Mouse (Mus musculus) 3T3-L1 (cell line): Measurements from ENCODE around the gene Podn.
"Not testable (repeated sequence)": the region's sequence is repeated elsewhere in the genome, so short reads cannot be mapped to it uniquely, and the experiment has no call there.

ENCODE experiments used
- DNase-seq: peaks from one replicate; pipeline ENCODE4 v3.0.0-alpha.2; 2015; ENCODE audit warnings: low read depth, low spot score

Gene Podn

GRCm38 (mm10) chr4:108096345-108096744, at the start of gene Podn:
Gene Podn, minus strand, starts transcription at chr4:108096445.
- no peak for DNase-seq

- not testable (repeated sequence) for DNase-seq
Measured at GRCm38 (mm10) chr4:108145554-108145953, 49.3 kb upstream of the Podn start.

GRCm38 (mm10) chr4:108144880-108145279, 48.6 kb upstream of the Podn start, which contains the start of gene Scp2:
Gene Scp2, minus strand, starts transcription at chr4:108144998.
- DNase-seq, result no peak

- no peak for DNase-seq
Measured at GRCm38 (mm10) chr4:108143778-108144177, 47.5 kb upstream of the Podn start.

GRCm38 (mm10) chr4:108143178-108143577, 46.9 kb upstream of the Podn start:
- peak; percentile 35 for DNase-seq

GRCm38 (mm10) chr4:108136938-108137337, 40.7 kb upstream of the Podn start:
- DNase-seq, result no peak

- no peak for DNase-seq
Measured at GRCm38 (mm10) chr4:108130452-108130851, 34.2 kb upstream of the Podn start.

GRCm38 (mm10) chr4:108128339-108128738, 32.1 kb upstream of the Podn start:
- DNase-seq, result no peak

GRCm38 (mm10) chr4:108127516-108127915, 31.3 kb upstream of the Podn start:
- no peak for DNase-seq

GRCm38 (mm10) chr4:108126260-108126659, 30.0 kb upstream of the Podn start:
- DNase-seq, result no peak

GRCm38 (mm10) chr4:108124104-108124503, 27.9 kb upstream of the Podn start:
- DNase-seq, result no peak

- peak; percentile 90 for DNase-seq
Measured at GRCm38 (mm10) chr4:108117924-108118876, 22.0 kb upstream of the Podn start.

- peak; percentile 26 for DNase-seq
Measured at GRCm38 (mm10) chr4:108117488-108117887, 21.2 kb upstream of the Podn start.

- DNase-seq, result no peak
Measured at GRCm38 (mm10) chr4:108116466-108116865, 20.2 kb upstream of the Podn start.

- DNase-seq, result peak; percentile 66
Measured at GRCm38 (mm10) chr4:108110706-108111105, 14.5 kb upstream of the Podn start.

GRCm38 (mm10) chr4:108109728-108110127, 13.5 kb upstream of the Podn start:
- DNase-seq, result no peak

- DNase-seq, result no peak
Measured at GRCm38 (mm10) chr4:108092741-108093397, 3.4 kb downstream of the Podn start.

GRCm38 (mm10) chr4:108083993-108084392, 12.3 kb downstream of the Podn start:
- DNase-seq, result no peak

- no peak for DNase-seq
Measured at GRCm38 (mm10) chr4:108083032-108083735, 13.1 kb downstream of the Podn start.

GRCm38 (mm10) chr4:108082401-108082806, 13.8 kb downstream of the Podn start:
- no peak for DNase-seq

- no peak for DNase-seq
Measured at GRCm38 (mm10) chr4:108080876-108081275, 15.4 kb downstream of the Podn start.

- DNase-seq, result peak; percentile 58
Measured at GRCm38 (mm10) chr4:108079762-108080161, 16.5 kb downstream of the Podn start.
